Mouse (Mus musculus) heart, embryonic 16.5 days (tissue): ENCODE data around the gene Irs3. TPM values are rescaled to one million over a fixed set of nuclear protein-coding genes. Genes with fewer than 3 reads are reported as not detected.

Experiments used
- ATAC-seq: fragments of 200-750 bp; cut with Nextera tagmentation; replicated peaks from 2 replicates; pipeline ENCODE4 v1.8.0; 2017; ENCODE audit warnings: moderate number of reproducible peaks; ENCODE audit not compliant: insufficient read depth, low FRiP score; ENCODE audit errors: extremely low read depth
- H3K27ac ChIP-seq: fragments of 300-500 bp; sonication (generic); 2 replicates; pipeline ENCODE4 v1.5.1; 2014; ENCODE audit warnings: mild to moderate bottlenecking, low read length, control low read depth, moderate library complexity
- H3K27me3 ChIP-seq: fragments of 300-500 bp; sonication (generic); 2 replicates; pipeline ENCODE4 v1.6.1; 2014; ENCODE audit warnings: low read length, mixed read lengths; ENCODE audit not compliant: control insufficient read depth, insufficient read depth
- H3K36me3 ChIP-seq: fragments of 300-500 bp; sonication (generic); 2 replicates; pipeline ENCODE4 v1.6.1; 2014; ENCODE audit not compliant: control insufficient read depth, insufficient read depth
- H3K4me1 ChIP-seq: fragments of 300-500 bp; sonication (generic); 2 replicates; pipeline ENCODE4 v1.6.1; 2014; ENCODE audit warnings: low read length, mixed read lengths; ENCODE audit not compliant: control insufficient read depth, insufficient read depth
- H3K4me2 ChIP-seq: fragments of 300-500 bp; sonication (generic); 2 replicates; pipeline ENCODE4 v1.6.1; 2014; ENCODE audit warnings: low read depth, mild to moderate bottlenecking, control low read depth, low read length
- H3K4me3 ChIP-seq: fragments of 300-500 bp; sonication (generic); 2 replicates; pipeline ENCODE4 v1.5.1; 2014; ENCODE audit warnings: mild to moderate bottlenecking, control low read depth, low read length
- H3K9ac ChIP-seq: fragments of 300-500 bp; sonication (generic); 2 replicates; pipeline ENCODE4 v1.6.1; 2014; ENCODE audit warnings: low read length, control low read depth
- H3K9me3 ChIP-seq: fragments of 300-500 bp; sonication (generic); replicated peaks from 2 replicates; pipeline ENCODE4 v1.6.1; 2016; ENCODE audit warnings: low read length; ENCODE audit not compliant: control insufficient read depth
- WGBS: fragments of 180-500 bp; shearing (Covaris S2); extraction: QIAGEN DNeasy Blood & Tissue Kit; methylation state at CpG from one replicate; pipeline ENCODE4 v1.1.7; 2014; 5-methylcytosine and 5-hydroxymethylcytosine counted together
- polyA plus RNA-seq: library from polyadenylated mRNA; unstranded; fragments of >200 nt; fragmentation: Nextera tagmentation; extraction: Ambion mirVana; gene quantifications from 2 replicates; pipeline ENCODE4 v1.2.1, GENCODE M21; 2015

Irs3 gene
- polyA plus RNA-seq, 1 experiment from 2014 or later: 0.20 TPM

GRCm38 (mm10) chr5:137608654-137609190 lies 36.8 kb downstream of the Irs3 start:
- peak overlapping the region; percentile 37 for H3K4me2 ChIP-seq
- H3K9me3 ChIP-seq: no peaks in the 10 kb centered on the region
- no peaks in the 10 kb centered on the region for H3K27me3 ChIP-seq
- peaks cover 9% of the 10 kb centered on the region for H3K36me3 ChIP-seq
- H3K9ac ChIP-seq: peak overlapping the region; percentile 60; the same call in 1 of the 2 replicates
- no peak overlapping the region for H3K4me3 ChIP-seq
- no peak overlapping the region for H3K27ac ChIP-seq
- peaks cover 30% of the 10 kb centered on the region for H3K4me1 ChIP-seq
- ATAC-seq: no peak
- 33% methylated on average over 22 of the region's 23 CpGs for WGBS

- peak overlapping the region; percentile 60; the same call in 1 of the 2 replicates for H3K9ac ChIP-seq
- H3K4me1 ChIP-seq: peaks cover 33% of the 10 kb centered on the region
- H3K4me2 ChIP-seq: peak overlapping the region; percentile 37
- peaks cover 13% of the 10 kb centered on the region for H3K36me3 ChIP-seq
- no peak overlapping the region for H3K27ac ChIP-seq
- ATAC-seq: no peak
- no peaks in the 10 kb centered on the region for H3K27me3 ChIP-seq
- WGBS: 36% methylated on average over 26 of the region's 26 CpGs
- no peak overlapping the region for H3K4me3 ChIP-seq
- no peaks in the 10 kb centered on the region for H3K9me3 ChIP-seq
Measured at GRCm38 (mm10) chr5:137607860-137608653, 37.5 kb downstream of the Irs3 start.

GRCm38 (mm10) chr5:137601365-137601729 lies 44.2 kb downstream of the Irs3 start:
- Histone ChIP-seq H3K9me3 (no peaks in the 10 kb centered on the region), H3K27ac (peak overlapping the region; percentile 82), H3K9ac (peak overlapping the region; percentile 77), H3K27me3 (no peaks in the 10 kb centered on the region), H3K36me3 (peaks cover 9% of the 10 kb centered on the region), H3K4me1 (peaks cover 20% of the 10 kb centered on the region), H3K4me2 (peak overlapping the region; percentile 75), H3K4me3 (peak overlapping the region; percentile 74)
- no peak for ATAC-seq
- WGBS: 0% methylated on average over 22 of the region's 22 CpGs

GRCm38 (mm10) chr5:137600619-137601364 lies 44.7 kb downstream of the Irs3 start, which contains the start of gene Mospd3:
TSS of gene Mospd3 (minus strand) at chr5:137601058.
- peak; percentile 94 for ATAC-seq
- H3K27ac ChIP-seq: peak within 1 kb of the TSS; percentile 92
- peak within 1 kb of the TSS; percentile 100 for H3K4me2 ChIP-seq
- no peaks in the 10 kb centered on the region for H3K27me3 ChIP-seq
- under 1% methylated on average over 41 of the region's 41 CpGs for WGBS
- peaks cover 20% of the 10 kb centered on the region for H3K4me1 ChIP-seq
- H3K36me3 ChIP-seq: peaks cover 5% of the 10 kb centered on the region; the same call in 1 of the 2 replicates
- peak within 1 kb of the TSS; percentile 96 for H3K9ac ChIP-seq
- H3K4me3 ChIP-seq: peak within 1 kb of the TSS; percentile 74
- no peaks in the 10 kb centered on the region for H3K9me3 ChIP-seq

GRCm38 (mm10) chr5:137600281-137600618 lies 45.3 kb downstream of the Irs3 start:
- Histone ChIP-seq H3K4me2 (peak overlapping the region; percentile 100), H3K27me3 (no peaks in the 10 kb centered on the region), H3K9me3 (no peaks in the 10 kb centered on the region), H3K4me3 (peak overlapping the region; percentile 74), H3K9ac (peak overlapping the region; percentile 96), H3K4me1 (peaks cover 20% of the 10 kb centered on the region), H3K27ac (peak overlapping the region; percentile 72), H3K36me3 (peaks cover 5% of the 10 kb centered on the region; the same call in 1 of the 2 replicates)
- ATAC-seq: peak; percentile 53
- WGBS: under 1% methylated on average over 19 of the region's 19 CpGs

GRCm38 (mm10) chr5:137599600-137599999 lies 45.9 kb downstream of the Irs3 start:
- Histone ChIP-seq H3K27me3 (no peaks in the 10 kb centered on the region), H3K36me3 (peaks cover 5% of the 10 kb centered on the region; the same call in 1 of the 2 replicates), H3K9me3 (no peaks in the 10 kb centered on the region), H3K27ac (0 out of 2 replicates have a peak overlapping the region, but pooled peaks have one; percentile 15), H3K9ac (peak overlapping the region; percentile 96), H3K4me3 (peak overlapping the region; percentile 74), H3K4me1 (peaks cover 20% of the 10 kb centered on the region), H3K4me2 (peak overlapping the region; percentile 100)
- 56% methylated on average over 9 of the region's 9 CpGs for WGBS
- no peak for ATAC-seq

- Histone ChIP-seq H3K27me3 (no peaks in the 10 kb centered on the region), H3K4me1 (peaks cover 19% of the 10 kb centered on the region), H3K9ac (no peak overlapping the region), H3K4me2 (no peak overlapping the region), H3K9me3 (no peaks in the 10 kb centered on the region), H3K4me3 (no peak overlapping the region), H3K36me3 (no peaks in the 10 kb centered on the region), H3K27ac (no peak overlapping the region)
- ATAC-seq: no peak
- WGBS: 65% methylated on average over 2 of the region's 2 CpGs
Measured at GRCm38 (mm10) chr5:137598100-137598826, 47.3 kb downstream of the Irs3 start.

- ATAC-seq: no peak
- 90% methylated on average over 6 of the region's 6 CpGs for WGBS
Measured at GRCm38 (mm10) chr5:137597625-137598024, 47.9 kb downstream of the Irs3 start.

More at GRCm38 (mm10) chr5:137597625-137598024, 47.9 kb downstream of the Irs3 start:
- H3K4me2 ChIP-seq: no peak overlapping the region
- no peaks in the 10 kb centered on the region for H3K9me3 ChIP-seq
- no peaks in the 10 kb centered on the region for H3K36me3 ChIP-seq
- no peaks in the 10 kb centered on the region for H3K27me3 ChIP-seq
- H3K4me1 ChIP-seq: peaks cover 14% of the 10 kb centered on the region
- H3K4me3 ChIP-seq: no peak overlapping the region
- H3K27ac ChIP-seq: no peak overlapping the region
- no peak overlapping the region for H3K9ac ChIP-seq
